Mouse (Mus musculus) lung, postnatal 0 days (tissue): Measurements from ENCODE around the gene Mical3.

Experiments
- CTCF ChIP-seq: IDR thresholded peaks from 2 replicates; pipeline ENCODE4 v1.5.1; 2016; ENCODE audit warnings: antibody characterized with exemption, mild to moderate bottlenecking
- EP300 ChIP-seq: IDR thresholded peaks from 2 replicates; pipeline ENCODE4 v1.6.1; 2016; ENCODE audit warnings: antibody characterized with exemption, mild to moderate bottlenecking, control low read depth

DNA sequence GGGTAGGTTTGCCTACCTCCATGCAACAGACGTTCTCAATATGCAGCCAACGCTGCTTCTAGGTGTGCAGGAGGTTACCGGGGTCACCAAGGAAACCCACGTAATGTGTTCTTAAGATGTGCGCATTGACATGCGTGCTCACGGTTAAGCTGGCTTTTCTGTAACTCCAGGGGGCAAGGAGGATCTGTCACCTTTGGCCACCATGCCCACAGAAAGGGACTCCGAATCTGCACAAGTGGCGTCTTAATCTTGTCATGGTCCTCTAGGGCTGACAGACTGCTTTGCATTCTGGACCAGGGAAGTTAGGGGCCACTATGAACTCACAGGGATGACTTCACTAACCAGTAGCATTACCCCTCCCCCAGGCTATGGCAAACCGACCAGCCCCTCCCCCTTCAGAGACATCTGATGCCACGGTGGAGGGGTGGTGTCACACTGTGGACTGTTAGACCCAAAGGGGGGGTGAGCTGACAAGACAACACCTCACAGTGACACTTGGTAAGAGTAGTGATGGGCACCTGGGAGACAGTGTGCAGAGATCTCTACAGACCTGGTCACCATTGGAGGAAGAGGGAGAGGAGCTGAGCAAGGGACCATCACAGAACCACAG is 192.7 kb downstream of the Mical3 start:
- TF ChIP-seq CTCF (no peak), EP300 (no peak)
